Mouse (Mus musculus) frontal cortex, postnatal 10 days (tissue): Measurements from ENCODE around the gene Gm43191.
"Not testable (repeated sequence)": the region's sequence is repeated elsewhere in the genome, so short reads cannot be mapped to it uniquely, and the experiment has no call there.

Experiments
- DNase-seq, 2 experiments: peaks; one replicate each; pipeline ENCODE4 v3.0.0; 2022; ENCODE audit warnings: low spot score in 2 of 2, mixed read lengths in 1 of 2

The Gm43191 gene

GRCm38 (mm10) chr3:116661870-116662414 lies 19.1 kb downstream of the Gm43191 start:
- no peak for DNase-seq

- no peak for DNase-seq
Measured at GRCm38 (mm10) chr3:116661288-116661869, 19.7 kb downstream of the Gm43191 start.

GRCm38 (mm10) chr3:116659856-116660430 lies 21.1 kb downstream of the Gm43191 start:
- DNase-seq, result no peak

- DNase-seq, result no peak
Measured at GRCm38 (mm10) chr3:116658928-116659565, 22.0 kb downstream of the Gm43191 start.

- no peak for DNase-seq
Measured at GRCm38 (mm10) chr3:116656184-116656965, 24.7 kb downstream of the Gm43191 start.

- not testable (repeated sequence) for DNase-seq
Measured at GRCm38 (mm10) chr3:116654051-116654450, 27.0 kb downstream of the Gm43191 start.

GRCm38 (mm10) chr3:116653278-116653945 lies 27.6 kb downstream of the Gm43191 start:
- DNase-seq, result no peak

GRCm38 (mm10) chr3:116652033-116652446 lies 29.0 kb downstream of the Gm43191 start:
- no peak for DNase-seq

GRCm38 (mm10) chr3:116650698-116651097 lies 30.4 kb downstream of the Gm43191 start:
- DNase-seq, result no peak

- DNase-seq, result no peak
Measured at GRCm38 (mm10) chr3:116648805-116649204, 32.3 kb downstream of the Gm43191 start.

- DNase-seq, result no peak
Measured at GRCm38 (mm10) chr3:116646387-116646786, 34.7 kb downstream of the Gm43191 start.

- DNase-seq, result no peak
Measured at GRCm38 (mm10) chr3:116642373-116642772, 38.7 kb downstream of the Gm43191 start.

- no peak for DNase-seq
Measured at GRCm38 (mm10) chr3:116641811-116642371, 39.2 kb downstream of the Gm43191 start.

GRCm38 (mm10) chr3:116640024-116640423 lies 41.0 kb downstream of the Gm43191 start:
- no peak for DNase-seq

GRCm38 (mm10) chr3:116638572-116638971 lies 42.5 kb downstream of the Gm43191 start:
- DNase-seq, result no peak

GRCm38 (mm10) chr3:116637693-116638476 lies 43.2 kb downstream of the Gm43191 start:
- no peak for DNase-seq

GRCm38 (mm10) chr3:116635799-116636198 lies 45.3 kb downstream of the Gm43191 start:
- no peak for DNase-seq

- DNase-seq, result no peak
Measured at GRCm38 (mm10) chr3:116634853-116635252, 46.2 kb downstream of the Gm43191 start.

- DNase-seq, result no peak
Measured at GRCm38 (mm10) chr3:116634091-116634490, 47.0 kb downstream of the Gm43191 start.

- no peak for DNase-seq
Measured at GRCm38 (mm10) chr3:116632971-116633370, 48.1 kb downstream of the Gm43191 start.
